Mouse (Mus musculus): ENCODE data around the gene 2310009B15Rik. TPM values are rescaled to one million over a fixed set of nuclear protein-coding genes. Genes with fewer than 3 reads are reported as not detected.

Gene 2310009B15Rik
- polyA plus RNA-seq, 1 experiment: 38.6 TPM

- peak; percentile 79 for DNase-seq (ENCODE audit: low read depth)
- TF ChIP-seq POLR2A (IDR thresholded peaks at IDR 0.05; ENCODE audit: borderline replicate concordance, extremely low read depth, insufficient read depth, insufficient read length, poor library complexity, severe bottlenecking): no peak
- no peak for TF ChIP-seq CTCF (IDR thresholded peaks at IDR 0.05; ENCODE audit: borderline replicate concordance, extremely low read depth, insufficient read depth, insufficient read length)
These were observed 15.2 kb downstream of the 2310009B15Rik start for GRCm38 (mm10) chr1:138841306-138842095.

- DNase-seq (ENCODE audit: low read depth): peak; percentile 66
- TF ChIP-seq CTCF (IDR thresholded peaks at IDR 0.05; ENCODE audit: borderline replicate concordance, extremely low read depth, insufficient read depth, insufficient read length): no peak
- TF ChIP-seq POLR2A (IDR thresholded peaks at IDR 0.05; ENCODE audit: borderline replicate concordance, extremely low read depth, insufficient read depth, insufficient read length, poor library complexity, severe bottlenecking): no peak
These were observed 16.0 kb downstream of the 2310009B15Rik start for GRCm38 (mm10) chr1:138840440-138841305.

DNA sequence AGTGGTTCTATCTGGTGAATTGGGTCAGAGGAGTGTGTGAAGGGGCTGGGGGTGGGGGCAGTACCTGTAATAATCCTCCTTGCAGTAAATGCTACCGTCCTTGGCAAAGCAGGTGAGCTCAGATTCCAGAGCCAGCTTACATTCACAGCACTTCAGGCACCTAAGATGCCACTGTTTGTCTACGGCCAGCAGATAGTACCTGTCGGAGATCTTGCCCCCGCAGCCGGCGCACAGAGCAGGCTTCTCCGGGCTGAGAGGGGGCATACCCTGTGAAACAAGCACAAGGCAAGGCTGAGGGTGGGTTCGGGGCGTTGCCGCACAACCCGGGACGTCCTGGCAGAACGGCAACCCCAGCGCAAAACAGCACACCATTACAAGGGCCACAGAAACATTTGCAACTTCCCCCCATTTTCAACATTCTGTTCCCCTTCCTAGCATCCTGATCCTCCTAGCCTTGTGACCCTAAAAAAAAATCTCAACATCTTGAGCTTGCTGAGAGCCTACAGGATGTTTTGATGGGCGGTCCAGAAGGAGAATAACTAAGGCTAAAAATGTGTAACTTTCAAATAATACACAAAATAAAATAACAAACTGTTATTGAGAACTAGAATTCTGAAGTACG is 16.7 kb downstream of the 2310009B15Rik start:
- DNase-seq (ENCODE audit: low read depth): no peak
- no peak for TF ChIP-seq POLR2A (IDR thresholded peaks at IDR 0.05; ENCODE audit: borderline replicate concordance, extremely low read depth, insufficient read depth, insufficient read length, poor library complexity, severe bottlenecking)
- TF ChIP-seq CTCF (IDR thresholded peaks at IDR 0.05; ENCODE audit: borderline replicate concordance, extremely low read depth, insufficient read depth, insufficient read length): no peak

DNA sequence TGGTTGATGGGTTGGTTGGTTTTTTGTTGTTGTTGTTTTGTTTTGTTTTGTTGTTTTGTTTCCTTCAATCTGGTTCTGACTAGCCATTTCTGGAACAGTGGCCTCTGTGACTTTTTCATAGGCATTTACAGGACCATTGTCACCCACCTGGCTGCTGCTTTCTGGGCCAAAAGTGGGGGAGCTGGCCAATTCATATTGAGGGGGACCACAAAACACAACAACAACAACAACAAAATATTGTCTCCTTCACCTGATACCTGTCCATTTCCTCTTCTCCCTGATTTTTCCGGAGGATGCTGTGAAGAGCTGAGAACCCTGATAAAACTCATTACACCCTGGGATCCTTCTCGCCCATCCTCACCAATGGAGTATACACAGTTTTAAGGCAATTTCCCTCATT is 17.4 kb downstream of the 2310009B15Rik start:
- TF ChIP-seq POLR2A (IDR thresholded peaks at IDR 0.05; ENCODE audit: borderline replicate concordance, extremely low read depth, insufficient read depth, insufficient read length, poor library complexity, severe bottlenecking) (no peak), CTCF (IDR thresholded peaks at IDR 0.05; ENCODE audit: borderline replicate concordance, extremely low read depth, insufficient read depth, insufficient read length) (no peak)
- DNase-seq (ENCODE audit: low read depth): no peak

DNA sequence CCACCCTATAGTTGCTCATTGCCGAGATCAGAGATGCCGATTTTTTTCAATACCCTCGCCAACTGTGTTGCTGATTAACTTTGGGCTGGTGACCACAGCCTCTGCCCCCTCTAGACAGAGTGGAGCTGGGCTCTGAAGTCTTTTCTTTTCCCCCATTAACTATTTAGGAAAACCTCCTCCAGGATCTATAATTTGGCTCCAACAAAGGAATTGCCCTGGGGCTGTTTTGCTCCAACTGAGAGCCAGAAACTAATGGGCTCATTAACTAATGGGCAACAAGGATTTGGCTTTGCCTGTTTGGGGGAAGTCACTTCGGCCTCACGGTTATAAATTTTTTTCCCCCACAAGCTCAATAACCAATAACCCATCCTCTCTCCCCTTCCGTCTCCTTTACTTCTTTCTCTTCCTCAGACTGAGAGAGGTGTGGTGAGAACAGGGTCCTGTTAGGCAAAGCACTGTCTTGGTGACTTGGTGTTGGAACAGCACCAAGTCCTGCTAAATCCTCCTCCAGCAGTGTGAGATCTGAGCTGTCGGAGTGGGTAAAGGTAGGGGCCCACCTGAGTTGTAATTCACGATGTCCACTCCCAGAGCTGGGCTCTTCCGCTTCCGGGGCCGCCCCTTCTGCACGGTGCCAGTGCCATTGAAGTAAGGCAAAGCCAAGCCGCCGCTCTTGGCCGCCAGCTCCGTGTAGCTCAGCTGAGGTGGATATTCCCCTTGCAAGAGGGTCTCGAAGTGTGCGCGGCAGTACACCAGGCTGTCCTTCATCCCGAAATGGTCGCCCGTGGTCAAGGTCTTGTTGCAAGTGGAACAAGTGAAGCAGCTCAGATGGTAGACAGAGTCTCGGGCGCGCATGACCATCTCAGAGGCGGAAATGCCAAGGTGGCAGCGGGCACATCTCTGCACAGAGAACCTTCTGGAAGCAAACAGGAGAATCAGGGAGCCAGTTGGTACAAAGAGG is 18.6 kb downstream of the 2310009B15Rik start:
- TF ChIP-seq POLR2A (IDR thresholded peaks at IDR 0.05; ENCODE audit: borderline replicate concordance, extremely low read depth, insufficient read depth, insufficient read length, poor library complexity, severe bottlenecking) (no peak), CTCF (IDR thresholded peaks at IDR 0.05; ENCODE audit: borderline replicate concordance, extremely low read depth, insufficient read depth, insufficient read length) (no peak)
- peak; percentile 70 for DNase-seq (ENCODE audit: low read depth)

DNA sequence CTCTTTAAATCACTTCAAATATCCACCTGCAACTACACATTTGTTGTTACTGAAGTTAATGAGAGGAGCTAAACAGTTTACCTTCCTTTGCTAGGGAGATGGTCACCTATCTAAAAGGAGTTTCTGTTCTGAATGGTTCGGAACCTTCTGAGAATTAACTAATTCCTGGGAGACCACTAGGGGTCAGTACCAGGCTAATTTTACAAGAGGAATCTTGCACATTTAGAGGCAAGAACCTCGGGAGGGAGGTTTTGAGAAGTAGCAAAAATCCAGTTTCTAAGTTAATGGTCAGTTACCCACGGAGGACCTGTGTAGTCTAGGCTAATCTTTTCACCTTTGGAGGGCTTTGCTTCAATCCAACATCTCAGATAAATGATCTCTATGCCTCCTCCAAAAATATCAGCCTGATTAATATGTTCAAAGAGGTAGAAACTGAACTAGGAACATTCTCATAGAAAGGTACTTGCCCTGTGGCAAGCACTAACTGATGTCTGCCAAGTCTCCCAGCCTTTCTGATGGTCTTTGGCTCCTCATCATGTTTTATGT is 21.2 kb downstream of the 2310009B15Rik start:
- peak; percentile 46; the same call in 1 of the 2 replicates for TF ChIP-seq CTCF (IDR thresholded peaks at IDR 0.05; ENCODE audit: borderline replicate concordance, extremely low read depth, insufficient read depth, insufficient read length)
- TF ChIP-seq POLR2A (IDR thresholded peaks at IDR 0.05; ENCODE audit: borderline replicate concordance, extremely low read depth, insufficient read depth, insufficient read length, poor library complexity, severe bottlenecking): no peak
- peak; percentile 82 for DNase-seq (ENCODE audit: low read depth)

- TF ChIP-seq POLR2A (IDR thresholded peaks at IDR 0.05; ENCODE audit: borderline replicate concordance, extremely low read depth, insufficient read depth, insufficient read length, poor library complexity, severe bottlenecking) (no peak), CTCF (IDR thresholded peaks at IDR 0.05; ENCODE audit: borderline replicate concordance, extremely low read depth, insufficient read depth, insufficient read length) (no peak)
- DNase-seq (ENCODE audit: low read depth): peak; percentile 76
These were observed 25.3 kb downstream of the 2310009B15Rik start for GRCm38 (mm10) chr1:138831309-138831708.

- DNase-seq (ENCODE audit: low read depth): no peak
- no peak for TF ChIP-seq CTCF (IDR thresholded peaks at IDR 0.05; ENCODE audit: borderline replicate concordance, extremely low read depth, insufficient read depth, insufficient read length)
- no peak for TF ChIP-seq POLR2A (IDR thresholded peaks at IDR 0.05; ENCODE audit: borderline replicate concordance, extremely low read depth, insufficient read depth, insufficient read length, poor library complexity, severe bottlenecking)
These were observed 29.8 kb downstream of the 2310009B15Rik start for GRCm38 (mm10) chr1:138826841-138827240.

GRCm38 (mm10) chr1:138822985-138823322 is 33.7 kb downstream of the 2310009B15Rik start:
- no peak for TF ChIP-seq CTCF (IDR thresholded peaks at IDR 0.05; ENCODE audit: borderline replicate concordance, extremely low read depth, insufficient read depth, insufficient read length)
- no peak for TF ChIP-seq POLR2A (IDR thresholded peaks at IDR 0.05; ENCODE audit: borderline replicate concordance, extremely low read depth, insufficient read depth, insufficient read length, poor library complexity, severe bottlenecking)
- no peak for DNase-seq (ENCODE audit: low read depth)

All from brain, embryonic 14.5 days (tissue).